Mouse (Mus musculus) lung, postnatal 0 days (tissue): ENCODE measurements at regions not wholly inside any gene's neighbourhood (a gene's known extent, or its start where the extent isn't known, plus 50 kb on each side); places are given as distances from the start of the nearest gene placed in this dataset.

ENCODE experiments used
- CTCF ChIP-seq: IDR thresholded peaks from 2 replicates; pipeline ENCODE4 v1.5.1; 2016; ENCODE audit warnings: antibody characterized with exemption, mild to moderate bottlenecking
- EP300 ChIP-seq: IDR thresholded peaks from 2 replicates; pipeline ENCODE4 v1.6.1; 2016; ENCODE audit warnings: antibody characterized with exemption, mild to moderate bottlenecking, control low read depth

DNA sequence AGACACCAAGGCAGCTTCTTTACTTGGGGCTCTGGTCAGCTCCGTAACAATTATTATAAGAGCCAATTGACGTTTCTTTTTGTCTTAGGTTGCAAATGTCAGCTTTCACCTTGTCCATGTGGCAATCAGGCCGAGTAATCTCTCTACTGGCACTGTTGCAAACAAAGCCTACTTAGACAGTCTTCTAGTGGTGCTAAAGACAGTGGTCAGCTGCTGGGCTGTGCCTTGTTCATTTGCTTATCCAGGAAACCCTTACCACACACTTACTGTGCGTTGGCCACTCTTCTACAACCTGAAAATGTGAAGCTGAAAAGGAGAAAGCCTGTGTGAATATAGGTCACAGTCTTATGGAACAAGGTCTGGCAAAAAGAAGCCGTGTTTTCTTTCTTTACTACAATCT, 181.6 kb upstream of the Rasgrp1 start:
- no peak for TF ChIP-seq CTCF
- no peak for TF ChIP-seq EP300
